Mouse (Mus musculus) midbrain, embryonic 10.5 days (tissue): Measurements from ENCODE around the gene Map6d1. TPM values are rescaled to one million over a fixed set of nuclear protein-coding genes. Genes with fewer than 3 reads are reported as not detected.

Source experiments
- DNase-seq: peaks from one replicate; pipeline ENCODE4 v3.0.0-alpha.2; 2017; ENCODE audit warnings: low spot score
- H3K27ac ChIP-seq: fragments of 300-500 bp; sonication (generic); replicated peaks from 2 replicates; pipeline ENCODE4 v1.5.1; 2016; ENCODE audit warnings: mild to moderate bottlenecking
- H3K27me3 ChIP-seq: fragments of 300-500 bp; sonication (generic); 2 replicates; pipeline ENCODE4 v1.6.1; 2016; ENCODE audit warnings: low read depth, mild to moderate bottlenecking; ENCODE audit not compliant: poor library complexity, severe bottlenecking
- H3K36me3 ChIP-seq: fragments of 300-500 bp; sonication (generic); 2 replicates; pipeline ENCODE4 v1.6.1; 2016; ENCODE audit warnings: mild to moderate bottlenecking, moderate library complexity
- H3K4me1 ChIP-seq: fragments of 300-500 bp; sonication (generic); 2 replicates; pipeline ENCODE4 v1.6.1; 2016
- H3K4me3 ChIP-seq: fragments of 300-500 bp; sonication (generic); 2 replicates; pipeline ENCODE4 v1.5.1; 2016; ENCODE audit warnings: mild to moderate bottlenecking, moderate library complexity
- H3K9me3 ChIP-seq: fragments of 300-500 bp; sonication (generic); replicated peaks from 2 replicates; pipeline ENCODE4 v1.6.1; 2016; ENCODE audit warnings: mild to moderate bottlenecking
- WGBS: fragments of 180-500 bp; shearing (Covaris S2); methylation state at CpG from one replicate; pipeline ENCODE4 v1.1.7; 2016; 5-methylcytosine and 5-hydroxymethylcytosine counted together
- polyA plus RNA-seq: library from polyadenylated mRNA; unstranded; fragments of >200 nt; fragmentation: Nextera tagmentation; extraction: Ambion mirVana; gene quantifications from 2 replicates; pipeline ENCODE4 v1.2.1, GENCODE M21; 2016

Gene Map6d1
- polyA plus RNA-seq, 1 experiment from 2014 or later, result 1.3 TPM

GRCm38 (mm10) chr16:20228167-20228566, 13.0 kb downstream of the Map6d1 start:
- Histone ChIP-seq H3K4me3 (no peak overlapping the region), H3K27ac (no peak overlapping the region), H3K9me3 (no peaks in the 10 kb centered on the region; the same call in 1 of the 2 replicates), H3K27me3 (no peaks in the 10 kb centered on the region), H3K4me1 (no peaks in the 10 kb centered on the region), H3K36me3 (peaks cover 91% of the 10 kb centered on the region)
- DNase-seq, result no peak
- WGBS, result 95% methylated on average over 5 of the region's 5 CpGs

- Histone ChIP-seq H3K4me3 (no peak overlapping the region), H3K27ac (no peak overlapping the region), H3K36me3 (peaks cover 95% of the 10 kb centered on the region), H3K9me3 (no peaks in the 10 kb centered on the region; the same call in 1 of the 2 replicates), H3K4me1 (no peaks in the 10 kb centered on the region), H3K27me3 (no peaks in the 10 kb centered on the region)
- DNase-seq, result no peak
- WGBS, result 87% methylated on average over 6 of the region's 6 CpGs
These were observed 13.7 kb downstream of the Map6d1 start for GRCm38 (mm10) chr16:20227504-20227903.

- Histone ChIP-seq H3K4me1 (no peaks in the 10 kb centered on the region), H3K27me3 (no peaks in the 10 kb centered on the region), H3K27ac (no peak overlapping the region), H3K36me3 (peaks cover 98% of the 10 kb centered on the region), H3K4me3 (no peak overlapping the region), H3K9me3 (no peaks in the 10 kb centered on the region; the same call in 1 of the 2 replicates)
- no peak for DNase-seq
- 97% methylated on average over 4 of the region's 4 CpGs for WGBS
These were observed 14.5 kb downstream of the Map6d1 start for GRCm38 (mm10) chr16:20226676-20227075.

- Histone ChIP-seq H3K4me1 (no peaks in the 10 kb centered on the region), H3K9me3 (no peaks in the 10 kb centered on the region; the same call in 1 of the 2 replicates), H3K4me3 (no peak overlapping the region), H3K27ac (no peak overlapping the region), H3K36me3 (peaks cover 98% of the 10 kb centered on the region), H3K27me3 (no peaks in the 10 kb centered on the region)
- no peak for DNase-seq
- WGBS, result 99% methylated on average over 6 of the region's 6 CpGs
These were observed 18.4 kb downstream of the Map6d1 start for GRCm38 (mm10) chr16:20222726-20223125.

GRCm38 (mm10) chr16:20213591-20214226, 27.4 kb downstream of the Map6d1 start:
- H3K27me3 ChIP-seq, result no peaks in the 10 kb centered on the region
- H3K4me3 ChIP-seq, result no peak overlapping the region
- H3K36me3 ChIP-seq, result peaks cover 99% of the 10 kb centered on the region
- H3K9me3 ChIP-seq, result no peaks in the 10 kb centered on the region
- H3K27ac ChIP-seq, result no peak overlapping the region
- H3K4me1 ChIP-seq, result no peaks in the 10 kb centered on the region
- DNase-seq, result no peak
- 91% methylated on average over 3 of the region's 3 CpGs for WGBS

GRCm38 (mm10) chr16:20199501-20200201, 41.5 kb downstream of the Map6d1 start:
- WGBS, result 91% methylated on average over 5 of the region's 5 CpGs
- DNase-seq, result no peak
- Histone ChIP-seq H3K36me3 (peaks cover 96% of the 10 kb centered on the region), H3K27me3 (no peaks in the 10 kb centered on the region), H3K27ac (no peak overlapping the region), H3K9me3 (no peaks in the 10 kb centered on the region), H3K4me3 (no peak overlapping the region), H3K4me1 (no peaks in the 10 kb centered on the region)

GRCm38 (mm10) chr16:20196962-20197361, 44.2 kb downstream of the Map6d1 start:
- H3K27me3 ChIP-seq, result no peaks in the 10 kb centered on the region
- no peak for DNase-seq
- 95% methylated on average over 5 of the region's 5 CpGs for WGBS
- no peaks in the 10 kb centered on the region for H3K9me3 ChIP-seq
- H3K4me3 ChIP-seq, result no peak overlapping the region
- peaks cover 98% of the 10 kb centered on the region for H3K36me3 ChIP-seq
- no peaks in the 10 kb centered on the region for H3K4me1 ChIP-seq
- H3K27ac ChIP-seq, result no peak overlapping the region

GRCm38 (mm10) chr16:20195546-20195945, 45.6 kb downstream of the Map6d1 start:
- Histone ChIP-seq H3K9me3 (no peaks in the 10 kb centered on the region), H3K36me3 (peaks cover 97% of the 10 kb centered on the region), H3K4me1 (no peaks in the 10 kb centered on the region), H3K27ac (no peak overlapping the region), H3K27me3 (no peaks in the 10 kb centered on the region), H3K4me3 (no peak overlapping the region)
- DNase-seq, result no peak
- 96% methylated on average over 3 of the region's 3 CpGs for WGBS

- no peak for DNase-seq
- H3K27me3 ChIP-seq, result no peaks in the 10 kb centered on the region
- H3K36me3 ChIP-seq, result peaks cover 96% of the 10 kb centered on the region
- no peaks in the 10 kb centered on the region for H3K9me3 ChIP-seq
- H3K4me1 ChIP-seq, result no peaks in the 10 kb centered on the region
- no peak overlapping the region for H3K4me3 ChIP-seq
- no peak overlapping the region for H3K27ac ChIP-seq
These were observed 49.1 kb downstream of the Map6d1 start for GRCm38 (mm10) chr16:20192043-20192442.

GRCm38 (mm10) chr16:20191161-20191882, 49.8 kb downstream of the Map6d1 start:
- H3K27ac ChIP-seq, result no peak overlapping the region
- H3K4me3 ChIP-seq, result no peak overlapping the region
- no peaks in the 10 kb centered on the region for H3K9me3 ChIP-seq
- 91% methylated on average over 3 of the region's 3 CpGs for WGBS
- DNase-seq, result no peak
- H3K27me3 ChIP-seq, result no peaks in the 10 kb centered on the region
- H3K4me1 ChIP-seq, result no peaks in the 10 kb centered on the region
- H3K36me3 ChIP-seq, result peaks cover 96% of the 10 kb centered on the region

GRCm38 (mm10) chr16:20185368-20185767, 55.8 kb downstream of the Map6d1 start:
- DNase-seq, result no peak
- peaks cover 82% of the 10 kb centered on the region for H3K36me3 ChIP-seq

More at GRCm38 (mm10) chr16:20185368-20185767, 55.8 kb downstream of the Map6d1 start:
- no peak overlapping the region for H3K4me3 ChIP-seq
- no peaks in the 10 kb centered on the region for H3K4me1 ChIP-seq
- no peaks in the 10 kb centered on the region for H3K27me3 ChIP-seq
- 71% methylated on average over 2 of the region's 2 CpGs for WGBS
- no peak overlapping the region for H3K27ac ChIP-seq
- H3K9me3 ChIP-seq, result no peaks in the 10 kb centered on the region
